Mouse (Mus musculus): ENCODE data around the gene Hmgcs1. TPM values are rescaled to one million over a fixed set of nuclear protein-coding genes. Genes with fewer than 3 reads are reported as not detected.

Hmgcs1 gene
- polyA plus RNA-seq, 1 experiment from 2014 or later = 247 TPM

DNA sequence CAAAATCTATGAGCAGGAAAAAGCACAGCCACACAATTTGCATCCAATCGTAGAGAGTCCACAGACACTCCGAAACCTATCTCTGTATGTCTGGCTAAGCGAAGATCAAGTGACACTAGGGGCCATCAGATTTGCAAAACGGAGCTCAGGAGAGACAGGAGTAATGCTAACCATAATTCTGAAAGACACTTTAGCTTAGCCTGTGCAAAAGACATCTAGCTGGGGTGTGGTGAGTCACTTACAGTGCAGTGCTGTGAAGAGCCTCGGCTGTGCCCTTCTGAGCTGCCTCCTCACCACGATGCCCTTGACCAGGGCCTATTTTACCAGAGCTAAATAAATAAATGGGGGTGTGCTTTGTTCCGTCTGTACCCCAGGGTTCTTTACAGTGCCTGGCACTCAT, 39.2 kb downstream of the Hmgcs1 start:
- no peaks in the 10 kb centered on the region for H3K4me1 ChIP-seq (ENCODE audit: control insufficient read depth, insufficient read depth, low read length)
- no peak overlapping the region for H3K4me3 ChIP-seq (ENCODE audit: low read length)
- H3K27me3 ChIP-seq (replicated peaks; ENCODE audit: control insufficient read depth, insufficient read depth, low read length) = no peaks in the 10 kb centered on the region
- no peak overlapping the region for H3K4me2 ChIP-seq (ENCODE audit: low read depth, low read length)
- no peak overlapping the region for H3K9ac ChIP-seq (ENCODE audit: low read depth, low read length)
- 84% methylated on average over 7 of the region's 7 CpGs for WGBS
- no peak for ATAC-seq
- H3K27ac ChIP-seq (ENCODE audit: low read length) = no peak overlapping the region
- H3K9me3 ChIP-seq (ENCODE audit: control insufficient read depth, low read length) = no peaks in the 10 kb centered on the region
- no peaks in the 10 kb centered on the region for H3K36me3 ChIP-seq (ENCODE audit: control insufficient read depth, insufficient read depth, low read length)

DNA sequence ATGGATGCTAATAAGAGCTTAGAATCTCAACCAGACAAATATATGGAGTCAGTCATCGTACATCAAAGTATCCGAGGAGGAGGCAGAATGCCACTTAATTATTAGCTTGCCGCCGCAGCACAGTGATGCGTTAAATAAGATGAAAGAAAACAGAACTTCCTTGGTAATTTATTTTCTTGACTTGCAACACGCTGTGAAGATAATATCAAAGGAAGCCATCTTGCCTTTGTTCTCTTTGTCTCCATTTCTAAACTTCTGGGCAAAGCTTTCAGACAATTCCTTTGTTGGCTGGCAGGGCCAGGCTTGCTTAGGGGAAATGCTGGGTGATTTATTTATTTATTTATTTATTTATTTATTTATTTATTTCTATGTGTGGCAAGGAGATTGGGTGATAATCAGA, 41.3 kb downstream of the Hmgcs1 start:
- WGBS = 59% methylated on average over 6 of the region's 6 CpGs
- Histone ChIP-seq H3K9me3 (ENCODE audit: control insufficient read depth, low read length) (no peaks in the 10 kb centered on the region), H3K27ac (ENCODE audit: low read length) (no peak overlapping the region), H3K4me1 (ENCODE audit: control insufficient read depth, insufficient read depth, low read length) (no peaks in the 10 kb centered on the region), H3K27me3 (replicated peaks; ENCODE audit: control insufficient read depth, insufficient read depth, low read length) (no peaks in the 10 kb centered on the region), H3K9ac (ENCODE audit: low read depth, low read length) (no peak overlapping the region), H3K36me3 (ENCODE audit: control insufficient read depth, insufficient read depth, low read length) (no peaks in the 10 kb centered on the region), H3K4me2 (ENCODE audit: low read depth, low read length) (no peak overlapping the region), H3K4me3 (ENCODE audit: low read length) (no peak overlapping the region)
- no peak for ATAC-seq

DNA sequence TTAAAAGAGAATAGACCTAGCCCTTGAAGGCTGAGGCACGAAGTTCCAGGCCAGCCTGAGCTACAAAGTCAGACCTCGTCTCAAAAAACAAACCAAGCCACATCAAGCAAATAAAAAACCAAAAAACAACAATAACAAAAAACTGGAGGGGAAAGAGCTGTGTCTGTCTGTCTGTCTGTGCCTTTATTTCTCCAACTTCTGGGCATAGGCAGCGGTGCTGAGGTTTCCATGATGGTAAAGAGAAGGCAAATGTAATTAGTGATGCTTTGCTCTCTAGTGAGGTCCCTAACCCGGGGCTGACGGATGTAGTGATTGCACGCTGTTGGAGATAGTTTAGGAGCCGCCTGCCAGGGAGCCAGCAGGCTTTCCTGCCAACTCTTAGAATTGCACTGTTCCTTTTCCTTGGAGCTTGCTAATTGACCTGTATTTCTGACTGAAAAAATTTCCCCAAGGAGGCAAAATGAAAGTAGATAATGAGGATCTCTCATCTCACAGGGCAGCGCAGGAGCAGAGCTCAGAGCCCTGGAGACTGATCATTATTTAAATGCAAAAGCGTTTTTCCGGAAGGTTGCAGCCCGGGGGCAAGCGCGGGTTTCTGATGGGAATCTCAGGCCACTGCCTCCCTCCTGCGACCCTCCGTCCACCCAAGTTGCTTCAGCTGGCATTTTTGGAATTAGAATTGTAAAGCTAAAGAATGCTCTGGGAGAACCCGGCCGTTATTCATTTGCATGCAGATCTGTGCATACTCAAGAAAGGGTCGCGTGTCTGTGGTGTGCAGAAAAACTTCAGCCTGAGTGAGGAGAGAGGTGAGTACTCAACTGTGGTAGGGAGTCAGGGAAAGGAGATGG, 51.4 kb downstream of the Hmgcs1 start:
- Histone ChIP-seq H3K9ac (ENCODE audit: low read depth, low read length) (peak overlapping the region; percentile 29; the same call in 1 of the 2 replicates), H3K27ac (ENCODE audit: low read length) (no peak overlapping the region), H3K4me2 (ENCODE audit: low read depth, low read length) (peak overlapping the region; percentile 56), H3K9me3 (ENCODE audit: control insufficient read depth, low read length) (no peaks in the 10 kb centered on the region), H3K4me3 (ENCODE audit: low read length) (peak overlapping the region; percentile 32), H3K36me3 (ENCODE audit: control insufficient read depth, insufficient read depth, low read length) (no peaks in the 10 kb centered on the region), H3K27me3 (replicated peaks; ENCODE audit: control insufficient read depth, insufficient read depth, low read length) (no peaks in the 10 kb centered on the region), H3K4me1 (ENCODE audit: control insufficient read depth, insufficient read depth, low read length) (peaks cover 3% of the 10 kb centered on the region; the same call in 1 of the 2 replicates)
- 11% methylated on average over 19 of the region's 19 CpGs for WGBS
- no peak for ATAC-seq

DNA sequence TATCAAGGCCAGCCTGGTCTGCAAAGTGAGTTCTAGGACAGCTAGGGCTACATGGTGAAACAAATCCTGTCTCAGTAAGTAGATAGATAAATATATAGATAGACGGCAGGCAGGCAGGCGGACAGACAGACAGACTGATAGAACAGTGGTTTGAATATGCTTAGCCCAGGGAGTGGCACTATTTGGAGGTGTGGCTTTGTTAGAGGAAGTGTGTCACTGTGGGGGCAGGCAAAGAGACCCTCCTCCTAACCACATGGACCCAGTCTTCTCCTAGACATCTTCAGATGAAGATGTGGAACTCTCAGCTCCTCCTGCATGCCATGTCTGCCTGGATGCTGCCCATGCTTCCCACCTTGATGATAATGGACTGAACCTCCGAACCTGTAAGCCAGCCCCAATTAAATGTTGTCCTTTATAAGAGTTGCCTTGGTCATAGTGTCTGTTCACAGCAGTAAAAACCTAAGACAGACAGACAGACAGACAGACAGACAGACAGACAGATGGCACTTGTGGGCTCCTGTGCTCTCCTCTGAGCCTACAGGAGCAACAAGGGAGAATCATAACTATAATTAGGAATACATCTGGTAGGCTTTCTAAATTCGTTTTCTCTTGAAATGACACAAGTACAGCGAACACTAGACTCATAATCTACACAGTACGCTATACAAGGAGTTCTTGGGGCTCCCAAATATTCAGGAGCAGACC, 52.7 kb downstream of the Hmgcs1 start:
- Histone ChIP-seq H3K27me3 (replicated peaks; ENCODE audit: control insufficient read depth, insufficient read depth, low read length) (no peaks in the 10 kb centered on the region), H3K9me3 (ENCODE audit: control insufficient read depth, low read length) (no peaks in the 10 kb centered on the region), H3K27ac (ENCODE audit: low read length) (no peak overlapping the region), H3K36me3 (ENCODE audit: control insufficient read depth, insufficient read depth, low read length) (no peaks in the 10 kb centered on the region), H3K4me1 (ENCODE audit: control insufficient read depth, insufficient read depth, low read length) (peaks cover 3% of the 10 kb centered on the region; the same call in 1 of the 2 replicates), H3K9ac (ENCODE audit: low read depth, low read length) (no peak overlapping the region), H3K4me2 (ENCODE audit: low read depth, low read length) (no peak overlapping the region), H3K4me3 (ENCODE audit: low read length) (no peak overlapping the region)
- no peak for ATAC-seq
- 82% methylated on average over 6 of the region's 6 CpGs for WGBS

DNA sequence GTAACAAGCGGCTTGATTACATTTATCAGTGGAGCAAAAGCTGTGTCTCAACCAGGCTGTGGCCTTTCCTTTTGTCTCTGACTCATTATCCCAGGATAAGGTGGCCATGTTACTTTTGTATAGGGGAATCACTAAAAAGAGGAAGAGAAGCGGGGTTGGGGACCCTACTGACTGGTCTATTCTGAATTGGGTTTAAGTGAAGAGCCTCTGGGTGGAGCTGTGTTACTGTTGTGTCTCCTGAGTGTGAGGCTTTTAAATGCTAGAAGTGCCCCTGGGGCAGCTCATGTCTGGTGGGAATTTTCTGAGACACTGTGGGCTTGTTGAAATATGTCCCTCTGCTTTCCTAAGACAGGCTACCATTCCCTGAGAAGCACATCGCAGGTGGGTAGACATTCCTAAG, 53.3 kb downstream of the Hmgcs1 start:
- Histone ChIP-seq H3K9ac (ENCODE audit: low read depth, low read length) (no peak overlapping the region), H3K36me3 (ENCODE audit: control insufficient read depth, insufficient read depth, low read length) (no peaks in the 10 kb centered on the region), H3K4me2 (ENCODE audit: low read depth, low read length) (no peak overlapping the region), H3K4me3 (ENCODE audit: low read length) (no peak overlapping the region), H3K4me1 (ENCODE audit: control insufficient read depth, insufficient read depth, low read length) (peaks cover 3% of the 10 kb centered on the region; the same call in 1 of the 2 replicates), H3K27ac (ENCODE audit: low read length) (no peak overlapping the region), H3K27me3 (replicated peaks; ENCODE audit: control insufficient read depth, insufficient read depth, low read length) (no peaks in the 10 kb centered on the region), H3K9me3 (ENCODE audit: control insufficient read depth, low read length) (no peaks in the 10 kb centered on the region)
- ATAC-seq = no peak
- WGBS = 77% methylated on average over 3 of the region's 3 CpGs

DNA sequence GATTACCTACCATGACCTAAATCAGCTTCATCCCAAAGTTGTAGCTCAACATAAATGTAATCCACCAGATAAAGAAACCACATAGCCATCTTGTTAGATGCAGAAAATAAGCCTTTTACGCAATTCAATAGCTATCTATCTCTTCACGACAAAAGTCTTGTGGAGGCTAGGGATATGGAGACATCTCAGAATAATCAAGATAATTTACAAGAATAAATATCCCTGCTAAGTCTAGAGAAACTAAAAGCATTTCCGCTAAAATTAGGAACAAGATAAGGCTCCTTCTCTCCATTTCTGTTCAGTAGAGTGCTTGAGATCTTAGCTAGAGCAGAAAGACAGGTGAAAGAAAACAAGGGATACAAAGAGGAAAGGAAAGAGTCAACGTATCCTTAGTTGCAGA, 56.8 kb downstream of the Hmgcs1 start:
- no peaks in the 10 kb centered on the region for H3K9me3 ChIP-seq (ENCODE audit: control insufficient read depth, low read length)
- ATAC-seq = no peak
- H3K4me3 ChIP-seq (ENCODE audit: low read length) = no peak overlapping the region
- no peaks in the 10 kb centered on the region for H3K36me3 ChIP-seq (ENCODE audit: control insufficient read depth, insufficient read depth, low read length)
- 86% methylated on average over 4 of the region's 4 CpGs for WGBS
- H3K9ac ChIP-seq (ENCODE audit: low read depth, low read length) = no peak overlapping the region
- peaks cover under 1% of the 10 kb centered on the region; the same call in 1 of the 2 replicates for H3K4me1 ChIP-seq (ENCODE audit: control insufficient read depth, insufficient read depth, low read length)
- no peak overlapping the region for H3K27ac ChIP-seq (ENCODE audit: low read length)
- no peak overlapping the region for H3K4me2 ChIP-seq (ENCODE audit: low read depth, low read length)
- no peaks in the 10 kb centered on the region for H3K27me3 ChIP-seq (replicated peaks; ENCODE audit: control insufficient read depth, insufficient read depth, low read length)

DNA sequence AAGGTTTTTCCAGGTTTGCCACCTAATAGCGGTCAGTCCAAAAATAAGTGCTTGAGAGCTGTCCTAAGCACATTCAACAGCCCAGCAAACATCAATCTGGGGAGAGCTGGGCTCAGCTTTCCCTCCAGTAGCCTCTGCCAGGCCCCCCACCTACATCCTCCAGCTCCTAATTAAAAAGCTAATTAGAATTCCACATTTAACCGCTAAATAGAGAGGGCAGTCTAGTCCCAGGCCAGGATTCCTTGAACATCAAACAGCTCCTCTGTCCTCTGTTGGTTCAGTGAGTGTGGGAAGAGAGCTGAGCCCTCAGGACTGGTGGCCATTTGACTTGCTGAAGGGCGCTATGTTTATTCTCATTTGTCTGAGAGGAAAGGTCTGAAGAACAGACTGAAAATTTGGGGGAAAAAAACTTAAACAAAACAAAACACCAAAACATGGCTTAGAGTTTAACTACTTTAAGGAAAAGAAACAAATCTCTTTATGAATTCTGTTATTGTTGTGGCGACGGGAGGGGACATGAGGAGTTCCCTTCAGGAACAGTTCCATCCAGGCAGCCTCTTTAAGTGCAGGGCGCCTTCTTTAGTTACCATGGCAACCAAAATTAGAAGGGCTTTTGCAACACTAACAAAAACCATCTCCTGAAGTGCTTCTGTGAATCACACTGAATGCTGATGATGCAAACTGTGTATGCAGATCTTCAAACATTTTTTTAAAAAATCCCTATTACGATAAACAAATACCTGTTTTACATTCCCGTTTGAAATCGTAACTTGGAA, 63.9 kb downstream of the Hmgcs1 start:
- Histone ChIP-seq H3K4me2 (ENCODE audit: low read depth, low read length) (no peak overlapping the region), H3K27ac (ENCODE audit: low read length) (no peak overlapping the region), H3K27me3 (replicated peaks; ENCODE audit: control insufficient read depth, insufficient read depth, low read length) (no peaks in the 10 kb centered on the region), H3K9ac (ENCODE audit: low read depth, low read length) (no peak overlapping the region), H3K4me3 (ENCODE audit: low read length) (no peak overlapping the region), H3K9me3 (ENCODE audit: control insufficient read depth, low read length) (no peaks in the 10 kb centered on the region), H3K4me1 (ENCODE audit: control insufficient read depth, insufficient read depth, low read length) (peaks cover 12% of the 10 kb centered on the region), H3K36me3 (ENCODE audit: control insufficient read depth, insufficient read depth, low read length) (no peaks in the 10 kb centered on the region)
- 62% methylated on average over 9 of the region's 9 CpGs for WGBS
- no peak for ATAC-seq

DNA sequence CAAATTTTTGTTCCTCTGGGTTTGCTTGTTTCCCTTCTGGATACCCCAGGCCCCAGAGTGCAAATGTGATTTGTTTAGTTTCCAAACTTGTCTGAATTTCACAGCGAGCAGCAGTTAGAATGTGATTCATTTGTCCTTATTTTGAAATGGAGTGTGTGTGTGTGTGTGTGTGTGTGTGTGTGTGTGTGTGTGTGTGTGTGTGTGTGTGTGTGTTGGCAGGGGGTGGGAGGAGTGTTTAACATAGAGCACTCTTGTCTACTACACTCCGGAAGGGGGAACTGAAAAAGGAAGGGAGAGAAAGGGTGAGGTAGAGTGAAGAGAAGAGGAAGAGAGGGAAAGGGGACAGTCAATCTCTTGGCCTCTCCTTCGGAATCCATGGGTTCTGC, 64.4 kb downstream of the Hmgcs1 start:
- no peak for ATAC-seq
- no peak overlapping the region for H3K27ac ChIP-seq (ENCODE audit: low read length)
- no peaks in the 10 kb centered on the region for H3K36me3 ChIP-seq (ENCODE audit: control insufficient read depth, insufficient read depth, low read length)
- no peak overlapping the region for H3K4me3 ChIP-seq (ENCODE audit: low read length)
- no peaks in the 10 kb centered on the region for H3K9me3 ChIP-seq (ENCODE audit: control insufficient read depth, low read length)
- 36% methylated on average over 3 of the region's 3 CpGs for WGBS
- peak overlapping the region; percentile 62; the same call in 1 of the 2 replicates for H3K9ac ChIP-seq (ENCODE audit: low read depth, low read length)
- H3K27me3 ChIP-seq (replicated peaks; ENCODE audit: control insufficient read depth, insufficient read depth, low read length) = no peaks in the 10 kb centered on the region
- H3K4me1 ChIP-seq (ENCODE audit: control insufficient read depth, insufficient read depth, low read length) = peaks cover 12% of the 10 kb centered on the region
- peak overlapping the region; percentile 74 for H3K4me2 ChIP-seq (ENCODE audit: low read depth, low read length)

DNA sequence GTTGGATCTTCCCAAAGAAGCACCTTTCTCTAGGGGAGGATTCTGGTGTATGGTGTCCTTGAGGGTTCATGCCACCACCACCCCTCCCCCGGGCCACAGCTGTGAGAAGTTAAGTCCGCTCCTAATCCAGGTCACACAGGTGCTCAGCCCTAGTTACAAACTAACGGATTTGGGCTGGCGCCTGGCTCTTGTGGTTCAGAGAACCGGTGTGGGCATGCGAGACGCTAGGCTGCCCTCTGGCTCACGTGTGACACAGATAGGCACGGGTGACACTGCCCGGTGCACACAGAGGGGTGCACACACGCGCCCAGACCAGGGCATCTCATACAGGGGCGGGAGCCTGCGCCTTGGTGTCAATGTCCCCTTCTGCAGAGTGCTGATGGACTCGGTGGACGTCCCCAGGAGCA, 65.0 kb downstream of the Hmgcs1 start:
- Histone ChIP-seq H3K9ac (ENCODE audit: low read depth, low read length) (peak overlapping the region; percentile 62), H3K9me3 (ENCODE audit: control insufficient read depth, low read length) (no peaks in the 10 kb centered on the region), H3K4me3 (ENCODE audit: low read length) (peak overlapping the region; percentile 53), H3K36me3 (ENCODE audit: control insufficient read depth, insufficient read depth, low read length) (no peaks in the 10 kb centered on the region), H3K27me3 (replicated peaks; ENCODE audit: control insufficient read depth, insufficient read depth, low read length) (no peaks in the 10 kb centered on the region), H3K4me1 (ENCODE audit: control insufficient read depth, insufficient read depth, low read length) (peaks cover 12% of the 10 kb centered on the region), H3K27ac (ENCODE audit: low read length) (no peak overlapping the region), H3K4me2 (ENCODE audit: low read depth, low read length) (peak overlapping the region; percentile 74)
- 1% methylated on average over 16 of the region's 16 CpGs for WGBS
- peak; percentile 64 for ATAC-seq

Measured in intestine, embryonic 16.5 days (tissue).